Mouse (Mus musculus) CH12.LX (cell line): Measurements from ENCODE around the gene Mdfi.

Experiments
- CHD1 ChIP-seq: IDR thresholded peaks from 2 replicates; pipeline ENCODE4 v1.6.1; 2012; ENCODE audit warnings: low read depth, low read length, improper control_type of control experiment, inconsistent platforms
- CTCF ChIP-seq, 2 experiments: IDR thresholded peaks in 1 of 2; conservative IDR thresholded peaks in 1 of 2; 2 replicates each; pipeline ENCODE4 v1.5.1; 2011 to 2012; ENCODE audit warnings: low read depth in 2 of 2, low read length in 2 of 2, improper control_type of control experiment in 1 of 2, inconsistent platforms in 1 of 2, mild to moderate bottlenecking in 1 of 2, moderate library complexity in 1 of 2
- ETS1 ChIP-seq: conservative IDR thresholded peaks from 2 replicates; pipeline ENCODE4 v1.6.1; 2012; ENCODE audit warnings: low read depth, mild to moderate bottlenecking, inconsistent platforms, low read length, improper control_type of control experiment, moderate library complexity
- IRF4 ChIP-seq: IDR thresholded peaks from 2 replicates; pipeline ENCODE4 v1.6.1; 2014; ENCODE audit warnings: low read depth, mild to moderate bottlenecking, inconsistent platforms, low read length, improper control_type of control experiment
- JUND ChIP-seq: conservative IDR thresholded peaks from 2 replicates; pipeline ENCODE4 v1.6.1; 2011; ENCODE audit warnings: low read depth, low read length, improper control_type of control experiment
- MAFK ChIP-seq: IDR thresholded peaks from 2 replicates; pipeline ENCODE4 v1.6.1; 2011; ENCODE audit warnings: low read length, improper control_type of control experiment; ENCODE audit not compliant: insufficient replicate concordance
- MAX ChIP-seq: IDR thresholded peaks from 2 replicates; pipeline ENCODE4 v1.6.1; 2011; ENCODE audit warnings: low read length, improper control_type of control experiment
- POLR2A ChIP-seq: IDR thresholded peaks from 2 replicates; pipeline ENCODE4 v1.6.1; 2011; ENCODE audit warnings: low read depth, mild to moderate bottlenecking, improper control_type of control experiment, low read length
- RCOR1 ChIP-seq: conservative IDR thresholded peaks from 2 replicates; pipeline ENCODE4 v1.6.1; 2012; ENCODE audit warnings: low read depth, mild to moderate bottlenecking, inconsistent platforms, low read length, improper control_type of control experiment
- TCF12 ChIP-seq: IDR thresholded peaks from 2 replicates; pipeline ENCODE4 v1.6.1; 2014; ENCODE audit warnings: low read depth, mild to moderate bottlenecking, inconsistent platforms, low read length, improper control_type of control experiment
- UBTF ChIP-seq: IDR thresholded peaks from 2 replicates; pipeline ENCODE4 v1.6.1; 2012; ENCODE audit warnings: low read depth, mild to moderate bottlenecking, inconsistent platforms, low read length, improper control_type of control experiment, moderate library complexity
- USF1 ChIP-seq: IDR thresholded peaks from 2 replicates; pipeline ENCODE4 v1.6.1; 2014; ENCODE audit warnings: low read depth, mild to moderate bottlenecking, inconsistent platforms, low read length, improper control_type of control experiment
- ZMIZ1 ChIP-seq: IDR thresholded peaks from 2 replicates; pipeline ENCODE4 v1.6.1; 2012; ENCODE audit warnings: low read depth, mild to moderate bottlenecking, inconsistent platforms, low read length, improper control_type of control experiment

DNA sequence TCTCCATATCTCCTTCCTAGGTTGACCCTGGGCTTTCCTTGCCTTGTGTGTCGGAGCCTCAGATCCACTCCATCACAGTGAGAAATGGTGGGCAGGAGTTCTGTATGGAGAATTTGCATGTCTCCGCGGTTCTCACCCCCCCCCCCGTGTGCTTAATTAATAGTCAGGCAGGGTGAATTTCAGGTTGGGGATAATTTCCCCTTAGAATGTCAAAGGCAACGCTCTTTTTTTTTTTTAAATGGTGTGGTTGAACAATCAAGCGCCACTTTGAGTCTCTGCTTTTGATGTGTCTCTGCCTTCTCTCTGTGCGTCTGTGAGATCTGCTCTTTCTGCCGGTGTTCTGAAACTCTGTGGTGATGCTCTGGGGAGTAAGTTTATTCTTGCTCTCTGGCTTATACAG lies 20.4 kb upstream of the Mdfi start:
- TF ChIP-seq MAFK, result no peak
- no peak for TF ChIP-seq TCF12
- no peak for TF ChIP-seq CTCF (conservative IDR thresholded peaks at IDR 0.05 in 1 of 2, IDR thresholded peaks at IDR 0.05 in 1 of 2; ENCODE audit: low read depth in 2 of 2, low read length in 2 of 2)
- no peak for TF ChIP-seq ZMIZ1
- TF ChIP-seq CHD1, result no peak
- TF ChIP-seq POLR2A, result no peak
- TF ChIP-seq USF1, result no peak
- TF ChIP-seq JUND, result no peak
- no peak for TF ChIP-seq IRF4
- no peak for TF ChIP-seq ETS1
- no peak for TF ChIP-seq MAX
- TF ChIP-seq RCOR1, result no peak
- no peak for TF ChIP-seq UBTF
